Mouse (Mus musculus): Measurements from ENCODE around the gene Omt2a.
"Not testable (repeated sequence)": the region's sequence is repeated elsewhere in the genome, so short reads cannot be mapped to it uniquely, and the experiment has no call there.

Omt2a gene

GRCm38 (mm10) chr9:78314696-78315095 is at the start of gene Omt2a:
Gene Omt2a (minus strand): TSS chr9:78314796.
- DNase-seq, result no peak

- no peak for DNase-seq
Measured at GRCm38 (mm10) chr9:78363374-78363773, 48.8 kb upstream of the Omt2a start.

- DNase-seq, result no peak
Measured at GRCm38 (mm10) chr9:78360484-78360872, 45.9 kb upstream of the Omt2a start.

- no peak for DNase-seq
Measured at GRCm38 (mm10) chr9:78359750-78360483, 45.3 kb upstream of the Omt2a start.

- peak; percentile 41 to 64 for DNase-seq
Measured at GRCm38 (mm10) chr9:78358053-78358452, 43.5 kb upstream of the Omt2a start.

- DNase-seq, result no peak
Measured at GRCm38 (mm10) chr9:78355611-78356010, 41.0 kb upstream of the Omt2a start, which contains the start of gene Gsta2. Gene Gsta2 (minus strand): TSS chr9:78355788.

GRCm38 (mm10) chr9:78354665-78355578 is 40.3 kb upstream of the Omt2a start:
- DNase-seq, result no peak

- DNase-seq, result no peak
Measured at GRCm38 (mm10) chr9:78351504-78352220, 37.1 kb upstream of the Omt2a start.

GRCm38 (mm10) chr9:78350007-78350406 is 35.4 kb upstream of the Omt2a start:
- not testable (repeated sequence) for DNase-seq

- not testable (repeated sequence) for DNase-seq
Measured at GRCm38 (mm10) chr9:78349141-78349540, 34.5 kb upstream of the Omt2a start.

GRCm38 (mm10) chr9:78348206-78349004 is 33.8 kb upstream of the Omt2a start:
- DNase-seq, result peak in 1 of 2 experiments; percentile 11

GRCm38 (mm10) chr9:78347004-78347403 is 32.4 kb upstream of the Omt2a start:
- peak in 1 of 2 experiments; percentile 46 for DNase-seq

- not testable (repeated sequence) for DNase-seq
Measured at GRCm38 (mm10) chr9:78345235-78345634, 30.6 kb upstream of the Omt2a start.

GRCm38 (mm10) chr9:78343055-78343454 is 28.5 kb upstream of the Omt2a start:
- DNase-seq, result not testable (repeated sequence)

GRCm38 (mm10) chr9:78342494-78342893 is 27.9 kb upstream of the Omt2a start:
- not testable (repeated sequence) for DNase-seq

GRCm38 (mm10) chr9:78340324-78340723 is 25.7 kb upstream of the Omt2a start:
- DNase-seq, result peak; percentile 6 to 16

- not testable (repeated sequence) for DNase-seq
Measured at GRCm38 (mm10) chr9:78337050-78337449, 22.5 kb upstream of the Omt2a start.

GRCm38 (mm10) chr9:78327289-78327688 is 12.7 kb upstream of the Omt2a start, which contains the start of gene Omt2b:
Gene Omt2b (plus strand): TSS chr9:78327589.
- not testable (repeated sequence) for DNase-seq

GRCm38 (mm10) chr9:78319499-78319898 is 4.9 kb upstream of the Omt2a start:
- no peak for DNase-seq

GRCm38 (mm10) chr9:78308122-78308521 is 6.5 kb downstream of the Omt2a start:
- not testable (repeated sequence) for DNase-seq

GRCm38 (mm10) chr9:78299143-78299542 is 15.5 kb downstream of the Omt2a start:
- DNase-seq, result peak; percentile 3 to 9

GRCm38 (mm10) chr9:78298232-78298631 is 16.4 kb downstream of the Omt2a start:
- DNase-seq, result no peak

Data from lung, adult 18-20 months (tissue).